Mouse (Mus musculus): ENCODE measurements around the gene Cdh23.

DNA sequence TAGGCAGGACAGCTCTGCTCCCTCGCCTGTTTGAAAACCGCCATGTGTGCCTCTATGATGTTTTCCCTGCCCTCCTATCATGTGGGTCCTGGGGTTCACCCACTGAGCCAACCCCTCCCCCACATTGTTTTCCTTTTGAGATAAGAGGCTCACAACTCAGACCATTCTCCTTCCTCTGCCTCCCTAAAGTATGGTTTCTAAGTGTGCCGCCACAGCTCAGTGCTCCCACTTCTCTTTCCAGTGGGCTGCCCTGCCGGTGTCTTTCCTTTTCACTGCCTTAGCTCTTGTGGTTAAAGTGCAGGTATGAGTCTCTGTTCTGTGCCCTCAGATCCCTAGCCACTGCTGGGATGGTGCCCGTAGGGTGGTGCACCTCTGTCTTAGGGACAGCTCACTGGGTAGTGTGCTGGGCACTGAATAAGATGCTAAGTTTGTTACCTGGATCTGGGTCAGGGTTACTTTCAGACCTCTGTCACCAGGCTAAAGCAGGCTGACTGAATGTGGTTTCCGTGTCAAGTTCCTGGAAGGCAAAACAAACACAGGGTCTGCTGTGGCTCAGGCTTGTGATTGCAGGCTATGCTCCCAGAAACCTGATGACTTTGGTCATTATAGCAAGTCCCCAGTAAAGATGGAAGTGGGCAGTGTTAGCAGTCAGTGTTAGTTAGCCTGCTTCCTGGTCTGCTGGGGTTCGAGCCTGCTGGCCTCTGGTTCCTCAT is 406.1 kb downstream of the Cdh23 start:
- TF ChIP-seq MAFK (IDR thresholded peaks at IDR 0.05; ENCODE audit: insufficient read depth, low read depth, low read length): no peak
- TF ChIP-seq ZC3H11A (IDR thresholded peaks at IDR 0.05; ENCODE audit: borderline replicate concordance, low read depth, low read length): no peak
- no peak for TF ChIP-seq CHD2 (IDR thresholded peaks at IDR 0.05; ENCODE audit: low read depth, low read length)
- no peak for TF ChIP-seq ZNF384 (IDR thresholded peaks at IDR 0.05; ENCODE audit: low read depth, low read length)
